Mouse (Mus musculus) NIH3T3 (cell line): ENCODE measurements around the gene Uggt1.

Source experiments
- DNase-seq: peaks from one replicate; pipeline ENCODE4 v3.0.0-alpha.2; 2012; ENCODE audit warnings: low read depth

The Uggt1 gene

DNA sequence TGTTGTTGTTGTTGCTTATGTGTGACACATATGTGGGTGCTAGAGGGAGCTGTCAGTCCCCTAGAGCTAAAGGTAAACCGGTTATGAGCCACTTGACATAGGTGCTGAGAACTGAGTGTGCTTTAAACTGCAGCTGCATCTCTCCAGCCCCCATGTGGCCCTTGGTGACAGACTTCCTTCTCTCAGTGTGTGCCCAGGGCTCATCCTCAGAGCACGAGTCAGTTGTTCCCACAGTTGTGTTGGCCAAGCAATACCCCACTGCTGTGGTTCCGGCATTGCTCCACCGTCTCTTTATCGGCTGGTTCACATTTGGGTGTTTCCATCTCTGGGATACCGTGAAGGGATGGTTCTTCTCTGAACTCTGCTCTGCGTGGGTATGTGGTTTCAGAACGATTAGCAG, 12.8 kb upstream of the Uggt1 start:
- no peak for DNase-seq

DNA sequence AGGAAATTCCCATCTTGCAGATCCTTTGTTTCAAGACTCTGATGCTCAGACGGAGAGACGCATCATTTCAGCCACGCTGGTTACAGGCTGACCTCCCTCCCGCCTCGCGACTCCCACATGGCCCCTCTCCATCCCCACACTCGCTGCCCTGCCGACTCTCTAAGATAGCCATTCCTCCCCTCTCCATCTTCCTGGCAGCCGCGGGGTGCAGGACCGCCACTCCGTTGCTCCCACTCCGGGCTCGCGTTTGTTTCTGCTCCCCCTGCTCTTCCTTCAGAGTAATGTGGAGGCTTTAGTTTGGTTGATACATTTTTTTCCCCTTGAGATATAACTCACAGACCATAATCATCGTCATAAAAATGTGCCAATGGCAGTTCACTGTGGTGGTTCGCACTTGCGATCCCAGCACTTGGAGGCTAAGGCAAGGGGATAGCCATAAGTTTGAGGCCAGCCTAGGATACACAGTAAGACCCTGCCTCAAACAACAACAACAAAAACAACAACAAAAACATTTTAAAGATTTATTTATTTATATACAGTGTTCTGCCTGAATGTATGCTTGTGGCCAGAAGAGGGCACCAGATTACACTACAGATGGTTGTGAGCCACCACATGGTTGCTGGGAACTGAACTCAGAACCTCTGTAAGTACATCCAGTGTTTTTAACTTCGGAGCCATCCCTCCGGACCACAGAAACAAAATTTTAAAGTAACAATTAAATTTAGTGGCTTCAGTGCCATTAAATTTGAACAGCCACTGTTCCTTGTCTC, 11.5 kb upstream of the Uggt1 start:
- no peak for DNase-seq

DNA sequence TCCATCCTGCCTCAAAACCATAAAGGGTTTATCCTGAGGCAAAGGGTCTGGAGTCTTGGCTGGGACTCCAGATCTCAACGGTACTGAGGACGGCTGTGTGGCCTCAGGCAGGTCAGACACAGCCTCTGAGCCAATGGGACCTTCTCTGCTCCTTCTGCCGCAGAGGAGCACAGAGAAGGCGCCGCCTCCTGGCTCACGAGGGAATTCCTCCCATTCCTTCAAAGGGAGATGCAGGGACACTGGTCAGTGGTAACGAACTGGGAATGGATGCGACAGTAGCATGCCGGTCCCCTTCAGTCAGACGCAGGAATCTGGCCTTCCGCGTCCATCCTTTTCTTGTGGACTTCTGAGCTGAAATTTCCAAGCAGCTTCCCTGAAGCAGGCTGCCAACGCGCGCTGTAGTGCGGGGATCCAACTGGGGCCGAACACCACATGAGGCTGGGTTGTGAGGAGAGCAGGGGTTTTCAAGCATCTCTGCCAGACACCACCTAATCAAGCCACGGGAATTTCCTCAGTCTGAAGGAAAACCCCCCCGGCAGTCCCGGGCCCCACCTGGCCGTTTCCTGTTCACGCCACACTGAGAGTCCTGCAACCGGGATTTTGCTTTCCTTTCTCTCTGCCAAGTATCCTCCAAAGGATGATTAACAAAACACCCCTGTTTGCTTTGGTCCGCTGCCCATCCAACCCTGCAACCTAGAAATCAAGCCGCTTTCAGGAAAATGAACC, 10.3 kb upstream of the Uggt1 start:
- DNase-seq = peak; percentile 49

DNA sequence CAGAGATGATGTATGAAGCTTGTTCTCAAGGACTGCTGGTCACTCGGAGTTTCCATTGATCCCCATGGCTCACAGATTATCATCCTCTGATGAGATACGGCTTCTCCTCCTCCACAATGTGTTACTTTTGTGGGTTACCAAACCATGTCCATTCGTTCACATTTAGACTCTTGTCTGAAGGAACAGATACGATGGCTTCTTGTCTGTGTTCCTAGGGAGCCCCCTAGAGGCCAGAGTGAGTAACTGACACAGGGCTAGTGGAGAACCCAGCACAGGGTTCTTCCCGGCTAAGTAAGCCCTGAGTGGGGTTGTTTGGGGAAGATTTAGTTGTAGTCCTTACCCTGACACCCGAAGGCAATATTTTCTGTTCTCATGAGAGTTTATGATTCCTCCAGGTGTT, 8.3 kb upstream of the Uggt1 start:
- DNase-seq = peak; percentile 93

DNA sequence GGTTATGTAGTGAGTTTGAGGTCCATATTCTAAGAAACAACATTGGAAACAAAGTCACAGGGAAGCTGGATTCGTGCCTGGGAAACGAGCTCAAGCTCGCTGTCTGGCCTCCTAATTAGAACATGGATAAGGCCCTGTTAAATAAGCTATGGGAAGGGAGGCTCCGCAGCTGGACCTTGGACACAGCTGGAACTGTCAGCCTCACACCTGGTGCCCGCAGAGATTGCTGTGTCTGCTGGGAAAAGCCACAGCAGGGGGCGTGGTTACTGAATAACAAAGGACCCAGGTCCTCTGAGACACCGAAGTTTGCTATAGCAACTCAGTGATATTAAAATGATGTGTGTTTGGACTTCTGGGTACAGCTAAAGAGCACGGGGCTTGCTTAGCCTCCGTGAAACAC, 6.9 kb upstream of the Uggt1 start:
- no peak for DNase-seq

DNA sequence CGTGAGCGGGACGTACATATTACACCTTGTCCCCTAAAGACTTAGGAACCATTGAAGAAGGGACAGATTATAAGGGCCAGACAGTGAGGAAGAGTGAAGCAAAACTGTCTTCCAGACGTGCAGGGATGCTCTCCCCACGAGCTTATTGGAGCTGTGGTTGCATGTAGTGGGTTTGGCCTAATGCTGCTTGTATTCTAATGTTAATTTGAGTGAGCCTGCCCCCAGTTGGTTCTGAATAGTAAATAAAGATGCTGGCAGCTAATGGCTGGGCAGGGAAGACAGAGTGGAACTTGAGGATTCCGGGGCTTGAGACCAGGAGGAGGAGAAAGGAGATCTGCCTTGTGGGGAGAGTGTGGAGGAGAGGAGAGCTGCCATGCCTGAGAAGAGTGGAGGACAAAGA, 2.2 kb upstream of the Uggt1 start:
- no peak for DNase-seq

DNA sequence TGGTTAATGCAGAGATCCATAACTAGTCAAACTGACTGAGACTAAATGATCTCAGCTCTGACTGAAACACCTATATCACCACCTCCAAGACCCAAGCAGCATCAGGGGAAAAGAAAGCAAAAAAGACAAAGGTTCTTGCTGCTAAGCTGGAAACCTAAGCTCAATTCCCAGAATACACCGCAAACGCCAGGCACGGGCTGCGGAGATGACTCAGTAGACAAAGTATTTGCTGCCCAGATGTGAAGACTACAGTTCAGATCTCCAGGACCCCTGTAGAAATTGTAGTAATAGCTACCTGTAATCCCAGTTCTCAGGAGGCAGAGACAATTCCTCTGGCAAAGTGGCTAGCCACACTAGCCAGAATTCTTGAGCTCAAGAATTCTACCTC, 302 bp upstream of the Uggt1 start:
- peak; percentile 75 for DNase-seq

DNA sequence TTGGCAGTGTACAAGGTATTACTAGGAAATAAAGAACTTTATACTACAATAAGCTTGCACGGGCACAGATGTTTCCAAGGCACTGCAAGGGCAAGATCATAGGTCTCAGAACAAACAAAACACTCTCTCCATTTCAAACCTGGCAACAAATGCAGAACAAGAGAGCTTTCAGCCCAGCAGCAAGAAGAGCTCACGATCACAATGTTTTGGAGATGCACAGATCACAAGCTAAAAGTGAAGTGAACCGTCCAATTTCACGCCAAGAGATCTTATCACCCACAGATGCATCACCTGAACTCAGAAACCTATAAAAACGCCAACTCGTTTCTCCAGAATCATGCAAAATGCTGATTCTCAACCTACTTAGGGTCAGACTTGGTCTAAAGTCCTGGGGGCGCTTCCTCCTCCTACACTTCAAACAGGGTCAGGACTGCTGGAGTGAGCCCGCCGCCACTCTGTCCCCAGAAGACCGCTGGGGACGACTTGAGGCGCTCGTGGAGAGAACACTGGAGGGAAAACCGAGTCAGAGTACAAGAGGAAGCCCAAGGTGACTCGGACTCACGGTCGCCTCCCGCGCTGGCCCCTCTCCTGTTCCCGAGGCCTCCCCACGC, 968 bp downstream of the Uggt1 start:
- DNase-seq = no peak

DNA sequence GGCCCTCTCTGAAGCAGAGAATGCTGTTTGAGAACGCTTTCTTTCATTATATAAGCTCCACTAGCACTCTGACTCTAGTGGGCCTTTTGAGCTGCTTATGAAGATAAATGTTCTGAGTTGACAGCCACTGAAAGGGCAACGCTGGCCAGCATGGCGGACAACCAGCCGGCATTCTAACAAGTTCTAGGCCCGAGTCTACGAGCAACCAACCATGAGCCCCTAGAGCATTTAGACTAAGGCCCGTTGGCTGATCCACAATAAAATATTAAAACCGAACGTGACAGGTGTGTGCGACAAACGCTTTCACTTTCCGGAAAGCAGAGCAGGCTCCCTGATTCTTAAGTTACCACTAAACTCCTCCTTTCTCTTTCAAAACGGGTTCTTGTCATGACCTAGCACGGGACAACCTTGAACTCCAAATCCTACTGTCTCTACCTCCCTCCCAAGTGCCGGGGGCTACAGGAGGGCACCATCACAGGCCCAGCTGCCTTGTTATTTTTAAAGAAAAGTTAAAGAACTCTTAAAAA, 2.6 kb downstream of the Uggt1 start:
- DNase-seq = no peak

DNA sequence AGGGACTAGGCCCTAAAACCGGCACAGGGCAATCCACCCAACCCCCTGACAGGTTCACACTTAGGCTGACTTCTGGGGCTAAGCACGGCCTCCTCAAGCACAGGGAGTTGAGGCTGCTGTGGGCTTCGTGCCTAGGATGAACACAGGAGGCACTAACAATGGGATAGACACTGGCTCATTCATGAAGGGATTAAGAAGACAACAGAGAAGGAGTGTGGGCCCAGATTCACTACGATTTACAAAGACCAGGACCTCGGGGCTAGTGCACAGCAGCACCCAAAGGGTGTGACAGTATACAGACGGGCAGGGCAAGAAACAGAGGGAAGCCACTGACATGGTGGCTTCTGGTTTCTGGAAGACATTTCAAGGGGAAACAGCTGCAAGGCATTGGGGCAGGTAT, 4.3 kb downstream of the Uggt1 start:
- no peak for DNase-seq

DNA sequence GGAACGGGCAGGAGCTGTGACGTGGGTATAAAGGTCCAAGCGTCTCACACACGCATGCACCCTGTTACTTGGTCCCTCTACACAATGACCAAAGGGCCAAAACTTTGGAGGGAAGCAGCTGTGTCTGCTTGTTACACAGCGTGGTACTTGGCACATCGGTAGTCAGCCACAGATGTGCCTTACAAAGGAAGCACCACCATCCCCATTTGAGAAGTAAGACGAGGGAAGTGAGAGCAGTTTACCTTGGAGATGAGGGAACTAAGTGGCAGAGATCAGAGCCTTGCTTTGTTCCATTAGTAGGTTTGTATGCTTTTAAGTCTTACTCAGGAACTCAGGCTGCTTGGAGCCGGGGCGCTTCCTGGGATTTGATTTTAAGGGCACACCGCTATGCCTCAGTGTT, 5.1 kb downstream of the Uggt1 start:
- DNase-seq = no peak

DNA sequence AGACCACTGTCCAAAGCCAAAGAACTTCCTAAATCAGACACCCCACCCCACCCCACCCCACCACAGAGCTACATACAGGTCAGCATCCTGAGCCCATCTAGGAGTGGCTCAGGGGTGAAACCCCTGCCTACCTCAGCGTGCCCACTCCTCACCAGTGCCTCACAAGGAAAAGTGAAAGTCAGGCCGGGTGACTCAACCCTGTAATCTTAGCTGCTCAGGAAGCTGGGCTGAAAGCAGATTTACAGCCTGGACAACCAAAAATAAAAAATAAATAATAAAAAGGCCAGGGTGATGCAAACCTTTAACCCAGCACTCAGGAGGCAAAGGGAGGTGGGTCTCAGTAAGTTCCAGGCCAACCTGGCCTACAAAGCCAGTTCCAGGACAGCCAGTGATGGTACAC, 8.7 kb downstream of the Uggt1 start:
- peak; percentile 45 for DNase-seq

DNA sequence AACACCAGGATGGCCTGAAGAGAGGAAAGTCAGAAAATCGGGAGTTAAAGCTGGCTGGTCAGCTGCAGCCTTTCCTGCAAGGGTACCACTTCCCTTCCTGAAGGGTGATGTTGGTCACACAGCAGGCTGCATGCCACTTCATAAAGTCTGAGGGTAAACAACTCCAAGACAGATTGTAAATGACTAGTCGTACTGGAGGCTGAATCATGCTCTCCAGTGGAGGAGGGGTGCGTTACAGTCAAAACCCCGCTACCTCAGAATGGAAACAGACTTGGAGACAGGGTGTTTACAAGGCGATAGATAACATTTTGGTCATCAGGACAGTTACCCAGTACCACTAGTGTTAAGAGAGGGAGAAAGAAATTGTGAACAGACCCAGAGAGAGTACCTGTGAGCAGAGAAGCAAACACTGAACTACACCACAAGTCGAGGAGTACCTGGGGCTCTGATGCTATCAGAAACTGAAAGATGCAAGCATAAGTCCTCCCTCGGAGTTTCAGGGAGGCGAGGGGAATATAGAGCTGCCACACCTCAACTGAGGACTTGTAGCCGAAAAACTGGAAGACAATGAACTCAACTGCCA, 9.4 kb downstream of the Uggt1 start:
- DNase-seq = peak; percentile 50

DNA sequence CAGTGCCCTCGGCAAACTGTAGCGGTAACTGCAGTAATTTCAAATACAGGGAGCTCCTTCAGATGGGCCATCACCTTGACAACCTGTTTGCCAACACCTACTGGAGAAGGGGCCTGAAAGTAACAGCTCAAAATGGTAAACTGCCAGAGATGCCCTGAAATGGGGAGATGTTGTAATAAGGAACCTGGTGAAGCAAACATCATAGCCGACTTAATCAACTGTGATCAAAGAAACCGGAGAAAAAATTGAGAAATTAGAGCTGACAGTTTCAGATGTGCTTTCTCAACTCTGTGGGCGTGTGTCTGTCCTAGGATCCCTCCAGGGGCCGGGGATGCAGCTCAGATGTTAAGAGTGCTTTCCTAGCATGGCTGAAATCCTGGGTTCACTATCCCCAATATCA, 11.3 kb downstream of the Uggt1 start:
- DNase-seq = no peak

DNA sequence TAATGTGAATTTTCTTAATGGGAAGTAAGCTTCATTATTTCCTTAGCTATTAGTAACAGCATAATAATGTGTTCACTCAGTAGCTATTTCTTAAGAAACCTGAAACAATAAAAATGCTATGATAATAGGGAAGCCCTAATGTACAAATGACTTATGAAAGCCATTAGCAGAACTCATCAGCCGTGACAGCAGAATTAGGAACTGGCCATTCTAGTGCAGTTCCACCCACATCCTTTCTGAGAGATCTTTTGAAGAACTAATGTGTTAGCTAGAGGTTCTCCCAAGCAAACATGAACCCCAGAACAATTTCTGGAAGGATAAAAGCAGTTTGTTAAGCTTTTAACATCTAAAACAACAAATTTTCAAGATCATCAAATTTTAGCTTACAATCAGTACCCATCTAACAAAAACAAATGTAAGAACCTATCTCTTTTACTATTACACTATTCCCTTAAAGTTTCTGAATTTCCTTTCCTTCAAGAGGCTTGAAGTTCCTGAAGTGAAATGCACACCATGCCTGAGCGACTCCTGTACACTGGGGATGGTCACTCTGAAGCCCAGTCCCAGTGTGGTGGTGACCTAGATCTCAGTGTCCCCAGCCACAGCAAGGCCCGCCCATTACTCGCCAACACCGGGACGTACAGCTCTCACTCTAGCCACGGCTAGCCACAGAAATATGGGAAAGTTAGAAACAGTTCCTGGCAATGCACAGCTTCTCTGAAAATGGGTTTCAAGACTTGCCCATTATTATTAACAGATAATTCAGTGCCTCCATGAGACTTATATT, 13.4 kb downstream of the Uggt1 start:
- DNase-seq = no peak

DNA sequence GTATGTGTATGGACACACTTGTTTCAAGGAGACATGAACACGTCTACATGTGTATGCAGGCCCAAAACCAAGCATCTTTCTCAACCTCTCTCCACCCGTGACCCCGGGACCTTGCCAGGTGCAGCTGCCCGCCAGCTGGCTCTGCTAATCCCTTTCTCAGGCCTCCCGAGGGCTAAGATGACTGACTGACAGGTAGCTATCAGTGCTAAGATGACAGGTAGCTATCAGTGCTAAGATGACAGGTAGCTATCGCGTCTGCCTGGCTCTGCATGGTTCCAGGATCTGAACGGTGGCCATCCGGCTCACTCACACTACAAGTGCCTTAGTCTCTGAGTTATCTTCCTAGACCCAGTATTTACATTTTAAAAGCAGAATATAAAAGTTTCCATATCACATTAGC, 16.1 kb downstream of the Uggt1 start:
- DNase-seq = no peak

DNA sequence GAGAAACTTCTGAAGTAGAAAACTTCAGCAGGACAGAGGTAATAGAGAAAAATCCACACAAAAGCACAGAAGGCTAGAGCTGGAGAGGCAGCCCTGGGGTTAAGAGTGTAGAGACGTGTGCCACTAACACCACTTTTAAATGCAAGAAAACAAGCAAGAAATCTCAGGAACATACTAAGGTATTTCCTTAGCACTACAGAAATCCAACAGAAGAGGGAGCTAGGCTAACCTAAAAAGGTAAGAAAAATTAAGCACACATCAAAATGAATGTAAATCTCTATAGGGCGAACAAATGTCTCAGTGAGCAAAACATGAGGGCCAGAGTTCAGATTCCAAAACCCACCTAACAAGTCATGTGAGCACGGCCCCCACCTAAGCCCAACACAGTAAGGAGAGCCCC, 19.9 kb downstream of the Uggt1 start:
- DNase-seq = peak; percentile 59

DNA sequence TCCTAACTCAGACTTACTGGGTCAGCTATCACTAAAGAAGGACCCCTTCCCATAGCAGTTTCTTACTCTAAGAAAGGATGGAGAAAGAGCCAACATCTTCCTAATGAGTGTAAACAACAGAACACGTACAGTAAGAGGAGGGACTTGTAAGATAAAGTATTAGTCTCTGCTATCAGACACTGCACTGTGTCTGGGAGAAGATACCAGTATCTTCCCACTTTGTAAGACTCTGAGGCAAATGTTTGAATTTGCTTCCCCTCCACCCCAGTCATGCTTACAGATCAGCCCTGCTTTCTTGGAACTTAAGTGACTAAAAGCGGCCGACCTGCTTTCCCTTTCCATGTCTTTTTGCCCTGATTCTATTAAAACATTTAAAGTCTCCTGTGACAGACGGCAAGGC, 30.2 kb downstream of the Uggt1 start:
- DNase-seq = no peak

DNA sequence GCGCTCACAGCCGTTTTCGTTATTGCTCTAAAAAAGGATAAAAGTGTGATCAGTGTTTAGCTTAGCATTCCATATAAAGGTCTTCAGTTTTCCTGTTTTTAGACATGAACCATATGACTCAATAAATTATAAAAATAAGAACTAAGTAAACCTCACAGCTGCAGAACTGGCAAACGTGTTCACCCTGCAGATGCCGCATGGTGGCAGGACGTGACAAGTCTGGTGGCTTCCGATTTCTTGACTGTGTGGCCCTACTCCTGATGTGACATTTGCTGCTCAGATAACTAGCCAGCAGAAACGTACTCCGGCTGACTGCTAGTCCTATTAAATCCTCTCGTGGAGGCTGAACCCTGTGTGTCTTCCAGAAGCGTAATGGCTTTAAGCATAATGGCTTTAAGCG, 42.8 kb downstream of the Uggt1 start:
- no peak for DNase-seq

DNA sequence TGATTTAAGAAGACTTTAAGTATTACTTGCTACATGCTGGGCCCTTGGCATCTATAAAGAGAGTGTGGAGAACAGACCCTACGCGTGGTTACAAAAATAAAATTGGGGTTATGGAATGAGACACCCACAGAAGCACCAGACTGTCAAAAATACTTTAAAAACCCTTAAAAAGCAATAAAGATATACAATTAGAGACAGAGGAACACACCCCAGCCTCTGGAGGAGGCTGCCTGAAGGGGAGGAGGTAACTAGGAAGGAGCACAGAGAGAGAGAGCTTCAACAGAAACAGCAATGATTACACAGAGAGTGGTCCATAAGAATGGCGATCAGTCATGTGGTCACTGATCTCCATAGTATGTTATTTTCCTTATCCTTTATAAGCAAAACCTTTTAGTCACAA, 50.0 kb downstream of the Uggt1 start:
- DNase-seq = no peak

DNA sequence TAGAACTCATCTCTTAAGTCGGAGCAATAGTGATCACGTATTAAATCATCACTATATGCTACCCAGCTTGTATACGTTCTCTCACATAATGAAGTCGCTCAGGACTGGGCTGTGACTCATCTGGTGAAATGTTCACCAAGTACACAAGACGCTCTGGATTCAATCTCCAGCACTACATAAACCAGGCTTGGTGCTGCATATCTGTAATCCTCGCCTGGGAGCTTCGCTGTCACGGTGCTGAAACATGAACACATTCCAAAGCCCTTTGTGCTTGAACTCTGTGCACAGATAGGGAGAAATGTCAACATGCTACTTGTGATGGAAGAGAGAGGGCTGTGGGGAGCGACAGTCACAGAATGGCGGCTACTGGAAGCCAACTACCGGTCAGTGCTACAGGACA, 52.6 kb downstream of the Uggt1 start:
- DNase-seq = no peak

DNA sequence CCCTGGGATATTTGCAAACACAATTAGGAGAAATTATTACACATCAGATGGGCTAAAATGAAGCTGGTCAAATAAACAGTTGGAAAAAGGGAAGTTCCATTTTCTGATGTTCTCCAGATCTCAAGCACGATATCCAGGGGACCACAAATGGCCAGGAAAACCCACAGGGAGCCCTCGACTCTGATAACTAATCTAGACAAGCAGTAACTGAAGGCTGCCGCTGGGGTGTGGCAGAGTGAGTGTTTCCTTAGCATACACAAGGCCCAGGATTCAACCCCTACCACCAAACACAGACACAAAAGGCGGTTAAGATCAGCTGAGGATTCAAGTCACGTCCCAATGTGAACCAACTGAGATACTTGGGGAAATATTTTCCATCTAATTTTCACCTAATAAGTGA, 64.5 kb downstream of the Uggt1 start:
- no peak for DNase-seq
